Mouse (Mus musculus) heart, embryonic 11.5 days (tissue): ENCODE results near the gene 5830473C10Rik. TPM values are rescaled to one million over a fixed set of nuclear protein-coding genes. Genes with fewer than 3 reads are reported as not detected.

Experiments used
- ATAC-seq: fragments of 200-750 bp; cut with Nextera tagmentation; replicated peaks from 2 replicates; pipeline ENCODE4 v1.8.0; 2017; ENCODE audit warnings: moderate library complexity; ENCODE audit not compliant: insufficient number of reproducible peaks, low FRiP score, low TSS enrichment
- H3K27ac ChIP-seq: fragments of 300-500 bp; sonication (generic); 2 replicates; pipeline ENCODE4 v1.5.1; 2014; ENCODE audit warnings: mild to moderate bottlenecking, low read depth, low read length
- H3K27me3 ChIP-seq: fragments of 300-500 bp; sonication (generic); 2 replicates; pipeline ENCODE4 v1.6.1; 2014; ENCODE audit warnings: mild to moderate bottlenecking, low read length, mixed read lengths; ENCODE audit not compliant: control insufficient read depth, insufficient read depth
- H3K36me3 ChIP-seq: fragments of 300-500 bp; sonication (generic); 2 replicates; pipeline ENCODE4 v1.6.1; 2014; ENCODE audit warnings: mild to moderate bottlenecking, low read length, moderate library complexity, mixed read lengths; ENCODE audit not compliant: control insufficient read depth, insufficient read depth
- H3K4me1 ChIP-seq: fragments of 300-500 bp; sonication (generic); 2 replicates; pipeline ENCODE4 v1.6.1; 2014; ENCODE audit warnings: low read length; ENCODE audit not compliant: control insufficient read depth, insufficient read depth
- H3K4me2 ChIP-seq: fragments of 300-500 bp; sonication (generic); 2 replicates; pipeline ENCODE4 v1.6.1; 2014; ENCODE audit warnings: mild to moderate bottlenecking, moderate library complexity
- H3K4me3 ChIP-seq: fragments of 300-500 bp; sonication (generic); 2 replicates; pipeline ENCODE4 v1.5.1; 2014; ENCODE audit warnings: low read depth, low read length
- H3K9ac ChIP-seq: fragments of 300-500 bp; sonication (generic); 2 replicates; pipeline ENCODE4 v1.6.1; 2014; ENCODE audit warnings: mild to moderate bottlenecking, low read depth, low read length, moderate library complexity
- H3K9me3 ChIP-seq: fragments of 300-500 bp; sonication (generic); replicated peaks from 2 replicates; pipeline ENCODE4 v1.6.1; 2016; ENCODE audit warnings: low read length; ENCODE audit not compliant: control insufficient read depth
- WGBS: fragments of 180-500 bp; shearing (Covaris S2); extraction: QIAGEN DNeasy Blood & Tissue Kit; methylation state at CpG from one replicate; pipeline ENCODE4 v1.1.7; 2014; ENCODE audit not compliant: insufficient replicate concordance; 5-methylcytosine and 5-hydroxymethylcytosine counted together
- polyA plus RNA-seq: library from polyadenylated mRNA; unstranded; fragments of >200 nt; fragmentation: Nextera tagmentation; extraction: Ambion mirVana; gene quantifications from 2 replicates; pipeline ENCODE4 v1.2.1, GENCODE M21; 2014

The 5830473C10Rik gene
- polyA plus RNA-seq, result not detected in 2 replicates

GRCm38 (mm10) chr5:90560743-90561142 lies at the start of gene 5830473C10Rik:
TSS of gene 5830473C10Rik (plus strand) at chr5:90561107.
- 84% methylated on average over 6 of the region's 6 CpGs for WGBS
- H3K27ac ChIP-seq, result no peak within 1 kb of the TSS
- no peak within 1 kb of the TSS for H3K9ac ChIP-seq
- 0 out of 2 replicates have a peak, but pooled peaks cover 3% of the 10 kb centered on the region for H3K4me1 ChIP-seq
- no peak within 1 kb of the TSS for H3K4me2 ChIP-seq
- no peaks in the 10 kb centered on the region for H3K9me3 ChIP-seq
- no peaks in the 10 kb centered on the region for H3K27me3 ChIP-seq
- no peak within 1 kb of the TSS for H3K4me3 ChIP-seq
- H3K36me3 ChIP-seq, result no peaks in the 10 kb centered on the region
- no peak for ATAC-seq

GRCm38 (mm10) chr5:90512288-90512955 lies 48.5 kb upstream of the 5830473C10Rik start:
- no peak for ATAC-seq
- no peaks in the 10 kb centered on the region for H3K36me3 ChIP-seq
- no peak overlapping the region for H3K4me2 ChIP-seq
- H3K9me3 ChIP-seq, result no peaks in the 10 kb centered on the region
- no peak overlapping the region for H3K27ac ChIP-seq
- H3K9ac ChIP-seq, result no peak overlapping the region
- no peaks in the 10 kb centered on the region for H3K4me1 ChIP-seq
- WGBS, result 72% methylated on average over 6 of the region's 6 CpGs
- H3K27me3 ChIP-seq, result no peaks in the 10 kb centered on the region
- no peak overlapping the region for H3K4me3 ChIP-seq

DNA sequence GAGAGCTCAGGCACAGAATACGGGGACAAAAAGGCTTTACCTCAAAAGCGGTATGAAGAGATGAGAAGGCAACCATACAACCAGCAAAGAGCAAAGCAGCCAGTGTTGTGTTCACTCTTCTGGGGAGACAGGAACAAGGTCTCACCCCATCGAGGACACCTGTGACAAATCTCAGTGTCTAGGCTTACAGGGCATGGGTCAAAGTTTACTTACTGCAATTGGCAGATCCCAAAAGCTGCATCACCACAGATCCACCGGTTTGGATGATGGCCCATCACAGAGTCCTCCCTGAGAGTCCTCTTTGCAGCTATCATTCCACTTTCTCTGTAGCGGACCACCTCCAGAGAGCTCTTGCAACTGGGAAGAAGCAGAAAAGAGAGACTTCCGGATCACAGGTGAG lies 45.3 kb upstream of the 5830473C10Rik start:
- ATAC-seq, result no peak
- no peak overlapping the region for H3K9ac ChIP-seq
- no peaks in the 10 kb centered on the region for H3K4me1 ChIP-seq
- WGBS, result 88% methylated on average over 6 of the region's 6 CpGs
- no peak overlapping the region for H3K4me2 ChIP-seq
- H3K4me3 ChIP-seq, result no peak overlapping the region
- H3K27ac ChIP-seq, result no peak overlapping the region
- H3K36me3 ChIP-seq, result no peaks in the 10 kb centered on the region
- H3K9me3 ChIP-seq, result no peaks in the 10 kb centered on the region
- no peaks in the 10 kb centered on the region for H3K27me3 ChIP-seq

GRCm38 (mm10) chr5:90518356-90519100 lies 42.4 kb upstream of the 5830473C10Rik start, which contains the start of gene Afm:
TSS of gene Afm (plus strand) at chr5:90518932.
- no peak for ATAC-seq
- Histone ChIP-seq H3K4me3 (no peak within 1 kb of the TSS), H3K9me3 (no peaks in the 10 kb centered on the region), H3K9ac (no peak within 1 kb of the TSS), H3K27me3 (no peaks in the 10 kb centered on the region), H3K36me3 (no peaks in the 10 kb centered on the region), H3K27ac (no peak within 1 kb of the TSS), H3K4me2 (no peak within 1 kb of the TSS), H3K4me1 (no peaks in the 10 kb centered on the region)
- 76% methylated on average over 6 of the region's 6 CpGs for WGBS

DNA sequence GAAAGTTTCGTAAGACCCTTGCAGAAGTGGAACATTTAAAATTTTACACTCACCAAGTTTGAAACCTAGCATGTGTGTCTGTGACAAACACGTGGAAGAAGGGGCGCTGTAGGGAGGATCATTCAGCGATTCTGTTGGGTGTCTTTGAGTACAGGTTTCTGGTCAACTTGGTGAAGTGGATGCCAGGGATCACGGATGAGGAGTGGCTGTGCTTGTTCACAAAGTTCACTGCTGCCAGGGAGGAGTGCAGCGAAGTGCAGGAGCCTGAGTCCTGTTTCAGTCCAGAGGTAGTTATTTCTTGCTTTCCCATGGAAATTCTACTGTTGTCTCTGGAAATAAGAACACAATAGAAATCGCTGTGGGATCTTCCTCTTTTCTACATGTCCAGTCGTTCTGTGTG lies 9.7 kb upstream of the 5830473C10Rik start:
- WGBS, result 80% methylated on average over 8 of the region's 8 CpGs
- H3K4me3 ChIP-seq, result no peak overlapping the region
- no peaks in the 10 kb centered on the region for H3K27me3 ChIP-seq
- ATAC-seq, result no peak
- no peaks in the 10 kb centered on the region for H3K4me1 ChIP-seq
- no peak overlapping the region for H3K4me2 ChIP-seq
- H3K9me3 ChIP-seq, result no peaks in the 10 kb centered on the region
- no peak overlapping the region for H3K9ac ChIP-seq
- no peaks in the 10 kb centered on the region for H3K36me3 ChIP-seq
- no peak overlapping the region for H3K27ac ChIP-seq

- ATAC-seq, result no peak
- 75% methylated on average over 3 of the region's 3 CpGs for WGBS
- Histone ChIP-seq H3K4me2 (no peak overlapping the region), H3K27me3 (no peaks in the 10 kb centered on the region), H3K4me3 (no peak overlapping the region), H3K4me1 (no peaks in the 10 kb centered on the region), H3K36me3 (no peaks in the 10 kb centered on the region), H3K9ac (no peak overlapping the region), H3K9me3 (no peaks in the 10 kb centered on the region), H3K27ac (no peak overlapping the region)
These were observed 4.9 kb upstream of the 5830473C10Rik start for GRCm38 (mm10) chr5:90556052-90556451.

- H3K9me3 ChIP-seq, result no peaks in the 10 kb centered on the region
- no peaks in the 10 kb centered on the region for H3K27me3 ChIP-seq
- no peak for ATAC-seq
- 88% methylated on average over 11 of the region's 11 CpGs for WGBS
- 0 out of 2 replicates have a peak, but pooled peaks cover 3% of the 10 kb centered on the region for H3K4me1 ChIP-seq
- H3K9ac ChIP-seq, result no peak overlapping the region
- H3K4me3 ChIP-seq, result no peak overlapping the region
- no peak overlapping the region for H3K27ac ChIP-seq
- H3K36me3 ChIP-seq, result no peaks in the 10 kb centered on the region
- no peak overlapping the region for H3K4me2 ChIP-seq
These were observed 891 bp downstream of the 5830473C10Rik start for GRCm38 (mm10) chr5:90561721-90562275.

DNA sequence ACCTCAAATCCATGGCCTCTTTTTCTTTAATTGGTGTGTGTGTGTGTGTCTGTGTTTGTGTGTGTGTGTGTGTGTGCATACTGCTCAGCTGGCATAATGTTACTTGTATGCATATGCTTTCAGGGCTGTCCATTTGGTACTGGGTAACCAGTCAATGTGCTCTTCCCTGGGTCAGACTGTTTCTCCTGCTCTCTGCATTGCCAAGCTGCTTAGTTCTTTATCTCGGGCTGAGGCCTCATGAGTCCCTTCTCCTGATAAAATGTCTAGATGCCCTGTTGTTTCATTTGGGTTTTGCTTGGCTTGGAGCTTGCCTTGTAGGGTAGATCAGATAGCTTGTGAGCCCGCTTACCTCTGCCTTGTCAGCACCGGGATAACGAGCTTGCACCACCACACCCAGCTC lies 2.0 kb downstream of the 5830473C10Rik start:
- no peak overlapping the region for H3K4me2 ChIP-seq
- 0 out of 2 replicates have a peak, but pooled peaks cover 7% of the 10 kb centered on the region for H3K4me1 ChIP-seq
- H3K9ac ChIP-seq, result no peak overlapping the region
- no peak overlapping the region for H3K27ac ChIP-seq
- no peak for ATAC-seq
- no peaks in the 10 kb centered on the region for H3K36me3 ChIP-seq
- H3K27me3 ChIP-seq, result no peaks in the 10 kb centered on the region
- WGBS, result 36% methylated on average over 4 of the region's 4 CpGs
- H3K4me3 ChIP-seq, result no peak overlapping the region
- no peaks in the 10 kb centered on the region for H3K9me3 ChIP-seq
